Mouse (Mus musculus): Measurements from ENCODE around the gene Csn1s2b. TPM values are rescaled to one million over a fixed set of nuclear protein-coding genes. Genes with fewer than 3 reads are reported as not detected.
"Not testable (repeated sequence)": the region's sequence is repeated elsewhere in the genome, so short reads cannot be mapped to it uniquely, and the experiment has no call there.

Gene Csn1s2b
- total RNA-seq (2017): not detected in 2 replicates

- no peak for ATAC-seq (replicated peaks; ENCODE audit: low read depth, poor library complexity, severe bottlenecking)
Measured at GRCm38 (mm10) chr5:87807782-87808181, at the start of gene Csn1s2b. Gene Csn1s2b, plus strand, starts transcription at chr5:87808082.

- ATAC-seq (replicated peaks; ENCODE audit: low read depth, poor library complexity, severe bottlenecking): no peak
Measured at GRCm38 (mm10) chr5:87764546-87764945, 43.3 kb upstream of the Csn1s2b start.

- not testable (repeated sequence) for ATAC-seq (replicated peaks; ENCODE audit: low read depth, poor library complexity, severe bottlenecking)
Measured at GRCm38 (mm10) chr5:87772151-87772550, 35.7 kb upstream of the Csn1s2b start.

DNA sequence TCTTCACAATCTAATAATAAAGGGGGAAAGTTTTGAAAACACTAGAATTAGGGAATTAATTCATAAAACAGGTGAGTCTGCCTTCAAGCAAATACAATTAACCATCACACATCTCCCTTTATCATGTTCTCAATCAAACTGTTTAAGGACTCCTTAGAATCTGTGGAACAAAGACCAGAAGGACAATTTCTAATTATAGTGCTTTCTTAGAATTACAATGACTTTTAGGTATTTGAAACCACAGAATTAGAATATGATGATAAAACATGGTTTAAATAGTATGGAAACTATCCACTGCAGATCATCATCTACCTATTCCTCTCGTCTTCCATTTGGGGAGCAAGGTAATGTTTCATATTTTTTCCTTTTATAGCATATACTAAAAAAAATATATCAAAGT is 33.6 kb upstream of the Csn1s2b start, which contains the start of gene Csn1s2a:
Gene Csn1s2a, plus strand, starts transcription at position 301 of the 400 bp plus-strand sequence.
- no peak for ATAC-seq (replicated peaks; ENCODE audit: low read depth, poor library complexity, severe bottlenecking)

GRCm38 (mm10) chr5:87782731-87783130 is 25.2 kb upstream of the Csn1s2b start:
- no peak for ATAC-seq (replicated peaks; ENCODE audit: low read depth, poor library complexity, severe bottlenecking)

DNA sequence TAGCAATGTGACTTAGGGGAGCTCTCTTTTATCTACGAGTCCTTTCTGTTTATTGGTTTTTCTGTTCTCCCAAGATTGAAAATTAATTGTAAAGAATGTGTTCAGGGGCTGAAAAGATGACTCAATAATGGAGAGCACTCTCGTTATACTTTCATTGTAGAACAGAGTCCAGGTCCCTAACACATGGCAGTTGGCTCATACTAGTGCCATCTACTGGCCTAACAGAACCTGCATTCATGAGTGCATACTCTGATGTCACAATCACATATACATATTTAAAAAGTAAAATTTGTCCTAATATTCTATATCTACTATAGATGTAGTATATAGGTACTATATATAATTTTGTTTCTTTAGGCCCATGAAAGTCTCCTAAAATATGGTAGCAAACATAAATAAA is 1.4 kb downstream of the Csn1s2b start:
- no peak for ATAC-seq (replicated peaks; ENCODE audit: low read depth, poor library complexity, severe bottlenecking)

GRCm38 (mm10) chr5:87825386-87825785 is 17.5 kb downstream of the Csn1s2b start, which contains the start of gene Prr27:
Gene Prr27, plus strand, starts transcription at chr5:87825686.
- no peak for ATAC-seq (replicated peaks; ENCODE audit: low read depth, poor library complexity, severe bottlenecking)

GRCm38 (mm10) chr5:87855136-87855716 is 47.3 kb downstream of the Csn1s2b start:
- no peak for ATAC-seq (replicated peaks; ENCODE audit: low read depth, poor library complexity, severe bottlenecking)

DNA sequence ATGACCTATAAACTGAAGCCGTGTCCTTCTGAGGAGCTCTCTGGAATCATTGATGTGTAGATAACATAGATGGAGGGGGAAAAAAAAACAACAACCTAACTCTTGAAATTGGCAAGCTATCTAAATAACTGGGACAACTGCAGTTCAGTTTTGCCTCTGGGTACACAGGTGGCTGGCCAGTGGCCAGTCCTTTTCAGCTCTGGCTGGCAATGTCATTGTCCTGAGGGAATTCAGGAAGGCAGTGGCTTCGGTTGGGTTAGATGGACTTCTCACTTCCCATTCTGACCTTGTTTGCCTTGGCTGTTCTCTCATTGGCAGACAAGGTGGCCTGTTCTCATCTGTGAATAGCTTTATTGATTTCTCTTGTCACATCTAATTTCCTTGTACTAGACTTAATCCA is 62.2 kb downstream of the Csn1s2b start:
- no peak for ATAC-seq (replicated peaks; ENCODE audit: low read depth, poor library complexity, severe bottlenecking)

DNA sequence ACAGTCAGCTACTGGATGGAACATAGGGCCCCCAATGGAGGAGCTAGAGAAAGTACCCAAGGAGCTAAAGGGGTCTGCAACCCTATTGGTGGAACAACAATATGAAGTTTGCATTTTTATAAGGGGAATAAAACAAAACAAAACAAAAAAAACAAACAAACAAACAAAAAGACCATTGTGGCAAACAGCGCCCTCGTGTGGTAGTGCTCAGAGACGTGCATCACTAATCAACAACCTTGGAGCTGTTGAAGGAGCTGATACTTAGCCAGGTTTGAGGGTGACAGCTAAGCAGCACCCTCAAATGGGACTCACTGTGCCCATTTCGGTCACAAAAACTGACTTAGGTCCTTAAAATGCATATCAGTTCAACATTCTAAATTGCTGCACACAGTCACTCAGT is 63.5 kb downstream of the Csn1s2b start:
- ATAC-seq (replicated peaks; ENCODE audit: low read depth, poor library complexity, severe bottlenecking): no peak

Other genes starting within 250 kb of the Csn1s2b start
- gene Sult1d1, start 239.1 kb upstream of the Csn1s2b start, total RNA-seq (2017): not detected in 2 replicates
- not detected in 2 replicates for gene Sult1e1, start 216.5 kb upstream of the Csn1s2b start, total RNA-seq (2017)
- not detected in 2 replicates for gene Csn1s1, start 141.9 kb upstream of the Csn1s2b start, total RNA-seq (2017)
- not detected in 2 replicates for gene Csn2, start 108.5 kb upstream of the Csn1s2b start, total RNA-seq (2017)
- gene Csn1s2a, start 33.5 kb upstream of the Csn1s2b start, total RNA-seq (2017): not detected in 2 replicates
- gene Prr27, start 17.6 kb downstream of the Csn1s2b start, total RNA-seq (2017): not detected in 2 replicates
- gene Odam, start 76.9 kb downstream of the Csn1s2b start, total RNA-seq (2017): not detected in 2 replicates
- gene Csn3, start 117.5 kb downstream of the Csn1s2b start, total RNA-seq (2017): not detected in 2 replicates
- not detected in 2 replicates for gene 2310003L06Rik, start 161.4 kb downstream of the Csn1s2b start, total RNA-seq (2017)
- not detected in 2 replicates for gene Gm28434, start 161.4 kb downstream of the Csn1s2b start, total RNA-seq (2017)
- not detected in 2 replicates for gene Cabs1, start 171.4 kb downstream of the Csn1s2b start, total RNA-seq (2017)
- not detected in 2 replicates for gene Smr3a, start 194.5 kb downstream of the Csn1s2b start, total RNA-seq (2017)